Mouse (Mus musculus) heart, postnatal 0 days (tissue): Measurements from ENCODE around the gene Mllt10.

Experiments used
- CTCF ChIP-seq: IDR thresholded peaks from 2 replicates; pipeline ENCODE4 v1.5.1; 2016; ENCODE audit warnings: antibody characterized with exemption, control low read depth, low read depth
- EP300 ChIP-seq: IDR thresholded peaks from 2 replicates; pipeline ENCODE4 v1.6.1; 2016; ENCODE audit warnings: antibody characterized with exemption, low read depth

- TF ChIP-seq CTCF = no peak
- no peak; the same call in 1 of the 2 replicates for TF ChIP-seq EP300
Observed at GRCm38 (mm10) chr2:18056786-18057255, 1.8 kb downstream of the Mllt10 start.
